Mouse (Mus musculus): Measurements from ENCODE around the gene Dennd4c. TPM values are rescaled to one million over a fixed set of nuclear protein-coding genes. Genes with fewer than 3 reads are reported as not detected.
"Not testable (repeated sequence)": the region's sequence is repeated elsewhere in the genome, so short reads cannot be mapped to it uniquely, and the experiment has no call there.

Gene Dennd4c
- polyA plus RNA-seq, 1 experiment = 56.5 TPM

DNA sequence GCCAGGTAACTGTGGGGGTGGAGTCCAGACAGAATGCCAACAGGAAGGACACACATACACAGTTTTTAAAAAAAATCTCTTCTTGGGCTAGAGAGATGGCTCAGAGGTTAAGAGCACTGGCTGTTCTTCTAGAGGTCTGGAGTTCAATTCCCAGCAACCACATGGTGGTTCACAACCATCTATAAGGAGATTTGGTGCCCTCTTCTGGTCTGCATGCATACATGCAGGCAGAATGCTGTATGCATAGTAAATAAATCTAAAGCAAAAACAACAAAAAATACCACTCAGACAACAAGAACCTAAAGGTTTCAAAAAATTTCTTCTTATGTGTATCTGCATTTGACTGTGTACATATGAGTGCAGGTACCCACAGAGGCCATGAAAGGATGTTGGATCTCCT, 16.0 kb downstream of the Dennd4c start:
- H3K27ac ChIP-seq (ENCODE audit: insufficient read depth, low read depth, low read length) = no peak overlapping the region
- no peak overlapping the region for H3K4me3 ChIP-seq (ENCODE audit: insufficient read depth, low read length)
- H3K4me1 ChIP-seq (ENCODE audit: control insufficient read depth, insufficient read depth, low read length) = peaks cover 12% of the 10 kb centered on the region
- no peak for TF ChIP-seq CTCF (IDR thresholded peaks at IDR 0.05; ENCODE audit: low read depth, low read length)
- no peak for TF ChIP-seq POLR2A (IDR thresholded peaks at IDR 0.05; ENCODE audit: borderline replicate concordance, low read depth, low read length)

- no peak for TF ChIP-seq CTCF (IDR thresholded peaks at IDR 0.05; ENCODE audit: low read depth, low read length)
- no peak for TF ChIP-seq POLR2A (IDR thresholded peaks at IDR 0.05; ENCODE audit: borderline replicate concordance, low read depth, low read length)
- H3K27ac ChIP-seq (ENCODE audit: insufficient read depth, low read depth, low read length) = no peak overlapping the region
- no peaks in the 10 kb centered on the region for H3K4me1 ChIP-seq (ENCODE audit: control insufficient read depth, insufficient read depth, low read length)
- no peak overlapping the region for H3K4me3 ChIP-seq (ENCODE audit: insufficient read depth, low read length)
Observed at GRCm38 (mm10) chr4:86777587-86777986, 29.2 kb downstream of the Dennd4c start.

GRCm38 (mm10) chr4:86810604-86811003, 62.2 kb downstream of the Dennd4c start:
- H3K4me1 ChIP-seq (ENCODE audit: control insufficient read depth, insufficient read depth, low read length) = no peaks in the 10 kb centered on the region
- no peak overlapping the region for H3K27ac ChIP-seq (ENCODE audit: insufficient read depth, low read depth, low read length)
- no peak for TF ChIP-seq POLR2A (IDR thresholded peaks at IDR 0.05; ENCODE audit: borderline replicate concordance, low read depth, low read length)
- no peak for TF ChIP-seq CTCF (IDR thresholded peaks at IDR 0.05; ENCODE audit: low read depth, low read length)
- no peak overlapping the region for H3K4me3 ChIP-seq (ENCODE audit: insufficient read depth, low read length)

- no peaks in the 10 kb centered on the region for H3K4me1 ChIP-seq (ENCODE audit: control insufficient read depth, insufficient read depth, low read length)
- TF ChIP-seq CTCF (IDR thresholded peaks at IDR 0.05; ENCODE audit: low read depth, low read length) (no peak), POLR2A (IDR thresholded peaks at IDR 0.05; ENCODE audit: borderline replicate concordance, low read depth, low read length) (no peak)
- H3K27ac ChIP-seq (ENCODE audit: insufficient read depth, low read depth, low read length) = no peak overlapping the region
- H3K4me3 ChIP-seq (ENCODE audit: insufficient read depth, low read length) = no peak overlapping the region
Observed at GRCm38 (mm10) chr4:86814850-86815249, 66.5 kb downstream of the Dennd4c start.

- TF ChIP-seq POLR2A (IDR thresholded peaks at IDR 0.05; ENCODE audit: borderline replicate concordance, low read depth, low read length) = no peak
- TF ChIP-seq CTCF (IDR thresholded peaks at IDR 0.05; ENCODE audit: low read depth, low read length) = no peak
- no peak overlapping the region for H3K4me3 ChIP-seq (ENCODE audit: insufficient read depth, low read length)
- no peak overlapping the region for H3K27ac ChIP-seq (ENCODE audit: insufficient read depth, low read depth, low read length)
- no peaks in the 10 kb centered on the region for H3K4me1 ChIP-seq (ENCODE audit: control insufficient read depth, insufficient read depth, low read length)
Observed at GRCm38 (mm10) chr4:86823169-86823568, 74.8 kb downstream of the Dennd4c start.

DNA sequence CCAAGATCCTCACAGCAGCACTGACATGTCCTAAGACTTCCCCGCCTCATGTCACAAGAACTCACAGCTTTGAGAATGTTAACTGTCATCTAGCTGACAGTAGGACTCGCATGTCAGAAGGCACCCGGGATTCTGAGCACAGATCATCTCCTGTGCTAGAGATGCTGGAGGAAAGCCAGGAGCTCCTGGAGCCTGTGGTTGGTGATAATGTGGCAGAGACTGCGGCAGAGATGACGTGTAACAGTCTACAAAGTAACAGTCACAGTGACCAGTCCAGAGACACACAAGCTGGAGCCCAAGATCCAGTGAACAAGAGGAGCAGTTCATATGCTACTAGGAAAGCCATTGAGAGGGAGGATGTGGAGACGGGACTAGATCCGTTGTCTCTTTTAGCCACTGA, 76.8 kb downstream of the Dennd4c start:
- no peaks in the 10 kb centered on the region for H3K4me1 ChIP-seq (ENCODE audit: control insufficient read depth, insufficient read depth, low read length)
- H3K27ac ChIP-seq (ENCODE audit: insufficient read depth, low read depth, low read length) = no peak overlapping the region
- no peak for TF ChIP-seq POLR2A (IDR thresholded peaks at IDR 0.05; ENCODE audit: borderline replicate concordance, low read depth, low read length)
- no peak for TF ChIP-seq CTCF (IDR thresholded peaks at IDR 0.05; ENCODE audit: low read depth, low read length)
- no peak overlapping the region for H3K4me3 ChIP-seq (ENCODE audit: insufficient read depth, low read length)

GRCm38 (mm10) chr4:86831896-86832295, 83.5 kb downstream of the Dennd4c start:
- Histone ChIP-seq H3K27ac (ENCODE audit: insufficient read depth, low read depth, low read length) (no peak overlapping the region), H3K4me3 (ENCODE audit: insufficient read depth, low read length) (no peak overlapping the region), H3K4me1 (ENCODE audit: control insufficient read depth, insufficient read depth, low read length) (no peaks in the 10 kb centered on the region)
- TF ChIP-seq POLR2A (IDR thresholded peaks at IDR 0.05; ENCODE audit: borderline replicate concordance, low read depth, low read length) (no peak), CTCF (IDR thresholded peaks at IDR 0.05; ENCODE audit: low read depth, low read length) (no peak)

DNA sequence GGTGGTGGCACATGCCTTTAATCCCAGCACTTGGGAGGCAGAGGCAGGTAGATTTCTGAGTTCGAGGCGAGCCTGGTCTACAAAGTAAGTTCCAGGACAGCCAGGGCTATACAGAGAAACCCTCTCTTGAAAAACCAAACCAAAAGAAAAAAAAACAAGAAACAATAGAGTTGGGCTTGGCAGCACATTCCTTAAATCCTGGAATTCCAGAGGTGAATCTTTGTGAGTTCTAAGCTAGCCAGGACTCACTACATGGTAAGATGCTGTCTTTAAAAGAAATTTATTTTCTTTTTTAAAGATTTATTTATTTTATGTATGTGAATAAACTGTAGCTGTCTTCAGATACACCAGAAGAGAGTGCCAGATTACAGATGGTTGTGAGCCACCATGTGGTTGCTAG, 92.8 kb downstream of the Dennd4c start:
- not testable (repeated sequence) for H3K27ac ChIP-seq (ENCODE audit: insufficient read depth, low read depth, low read length); H3K4me1 ChIP-seq (ENCODE audit: control insufficient read depth, insufficient read depth, low read length); H3K4me3 ChIP-seq (ENCODE audit: insufficient read depth, low read length)

DNA sequence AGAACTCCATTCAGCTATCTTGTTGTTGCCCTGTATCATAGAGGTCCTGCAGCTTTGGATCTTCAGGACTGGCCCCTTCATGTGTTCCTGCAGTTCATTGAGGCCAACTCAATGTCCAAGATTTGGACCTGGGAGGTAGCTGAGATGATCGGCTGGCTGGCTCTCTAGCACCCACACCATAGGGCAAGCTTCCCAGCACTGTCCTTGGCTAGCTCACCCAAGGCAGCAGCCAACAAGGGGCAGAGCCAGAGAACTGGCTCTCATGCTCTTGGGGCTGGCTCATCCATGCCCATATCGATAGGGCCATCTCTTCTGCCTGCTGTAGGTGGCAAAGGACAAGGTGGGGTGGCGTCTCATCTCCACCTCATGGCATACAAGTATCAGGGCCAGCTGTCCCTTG, 97.0 kb downstream of the Dennd4c start:
- no peak for TF ChIP-seq POLR2A (IDR thresholded peaks at IDR 0.05; ENCODE audit: borderline replicate concordance, low read depth, low read length)
- no peak for TF ChIP-seq CTCF (IDR thresholded peaks at IDR 0.05; ENCODE audit: low read depth, low read length)
- Histone ChIP-seq H3K4me1 (ENCODE audit: control insufficient read depth, insufficient read depth, low read length) (peaks cover 2% of the 10 kb centered on the region), H3K27ac (ENCODE audit: insufficient read depth, low read depth, low read length) (no peak overlapping the region), H3K4me3 (ENCODE audit: insufficient read depth, low read length) (no peak overlapping the region)

GRCm38 (mm10) chr4:86847246-86847645, 98.9 kb downstream of the Dennd4c start:
- Histone ChIP-seq H3K4me1 (ENCODE audit: control insufficient read depth, insufficient read depth, low read length) (peaks cover 2% of the 10 kb centered on the region), H3K4me3 (ENCODE audit: insufficient read depth, low read length) (no peak overlapping the region), H3K27ac (ENCODE audit: insufficient read depth, low read depth, low read length) (no peak overlapping the region)
- TF ChIP-seq CTCF (IDR thresholded peaks at IDR 0.05; ENCODE audit: low read depth, low read length) (no peak), POLR2A (IDR thresholded peaks at IDR 0.05; ENCODE audit: borderline replicate concordance, low read depth, low read length) (no peak)

- TF ChIP-seq POLR2A (IDR thresholded peaks at IDR 0.05; ENCODE audit: borderline replicate concordance, low read depth, low read length) = no peak
- no peak for TF ChIP-seq CTCF (IDR thresholded peaks at IDR 0.05; ENCODE audit: low read depth, low read length)
- no peak overlapping the region for H3K4me3 ChIP-seq (ENCODE audit: insufficient read depth, low read length)
- peaks cover 3% of the 10 kb centered on the region; the same call in 1 of the 2 replicates for H3K4me1 ChIP-seq (ENCODE audit: control insufficient read depth, insufficient read depth, low read length)
- H3K27ac ChIP-seq (ENCODE audit: insufficient read depth, low read depth, low read length) = no peak overlapping the region
Observed at GRCm38 (mm10) chr4:86851331-86851730, 103.0 kb downstream of the Dennd4c start.

Measured in bone marrow macrophage, adult 2 months (primary cell).